Mouse (Mus musculus) ES-E14 (cell line): ENCODE results near the gene Ring1. TPM values are rescaled to one million over a fixed set of nuclear protein-coding genes. Genes with fewer than 3 reads are reported as not detected.
"Not testable (repeated sequence)": the region's sequence is repeated elsewhere in the genome, so short reads cannot be mapped to it uniquely, and the experiment has no call there.

Experiments
- DNase-seq: peaks from one replicate; pipeline ENCODE4 v3.0.0-alpha.2; 2013; ENCODE audit warnings: low read depth, low spot score
- H3K27ac ChIP-seq: 2 replicates; pipeline ENCODE4 v1.5.1; 2012; ENCODE audit warnings: low read depth, mild to moderate bottlenecking, low read length, moderate library complexity, mixed read lengths; ENCODE audit not compliant: poor library complexity, insufficient read depth, severe bottlenecking
- H3K36me3 ChIP-seq: 2 replicates; pipeline ENCODE4 v1.6.1; 2012; ENCODE audit warnings: mild to moderate bottlenecking, low read length, moderate library complexity, mixed read lengths; ENCODE audit not compliant: control insufficient read depth, poor library complexity, insufficient read depth, severe bottlenecking
- H3K4me1 ChIP-seq, 2 experiments: fragments of 150-350 bp in 1 of 2; sonication (generic) in 1 of 2; 2 replicates each; pipeline ENCODE4 v1.6.1; 2012; ENCODE audit warnings: low read length in 2 of 2, mild to moderate bottlenecking in 1 of 2, mixed read lengths in 1 of 2; ENCODE audit not compliant: control insufficient read depth in 2 of 2, insufficient read depth in 2 of 2, poor library complexity in 1 of 2
- H3K4me3 ChIP-seq, 2 experiments: fragments of 150-350 bp in 1 of 2; sonication (generic) in 1 of 2; 2 replicates each; pipeline ENCODE4 v1.5.1; 2012; ENCODE audit warnings: low read length in 2 of 2, low read depth in 1 of 2, mild to moderate bottlenecking in 1 of 2, mixed read lengths in 1 of 2; ENCODE audit not compliant: insufficient read depth in 1 of 2, poor library complexity in 1 of 2, severe bottlenecking in 1 of 2
- H3K9ac ChIP-seq: 2 replicates; pipeline ENCODE4 v1.6.1; 2012; ENCODE audit warnings: low read depth, mild to moderate bottlenecking, low read length, mixed read lengths; ENCODE audit not compliant: poor library complexity, insufficient read depth, severe bottlenecking
- H3K9me3 ChIP-seq: fragments of 150-350 bp; sonication (generic); 2 replicates; pipeline ENCODE4 v1.6.1; 2012; ENCODE audit warnings: low read depth, mild to moderate bottlenecking, low read length; ENCODE audit not compliant: control insufficient read depth, insufficient read depth
- CHD2 ChIP-seq: IDR thresholded peaks from 2 replicates; pipeline ENCODE4 v1.6.1; 2014; ENCODE audit warnings: mild to moderate bottlenecking, low read depth, low read length, inconsistent platforms
- HCFC1 ChIP-seq: IDR thresholded peaks from 2 replicates; pipeline ENCODE4 v1.6.1; 2012; ENCODE audit warnings: low read length, inconsistent platforms, borderline replicate concordance; ENCODE audit not compliant: insufficient read depth
- MAFK ChIP-seq: IDR thresholded peaks from 2 replicates; pipeline ENCODE4 v1.6.1; 2014; ENCODE audit warnings: mild to moderate bottlenecking, low read depth, low read length, inconsistent platforms; ENCODE audit not compliant: insufficient read depth
- ZC3H11A ChIP-seq: IDR thresholded peaks from 2 replicates; pipeline ENCODE4 v1.6.1; 2012; ENCODE audit warnings: low read depth, mild to moderate bottlenecking, inconsistent platforms, low read length, borderline replicate concordance
- ZNF384 ChIP-seq: IDR thresholded peaks from 2 replicates; pipeline ENCODE4 v1.6.1; 2012; ENCODE audit warnings: low read depth, low read length, inconsistent platforms
- in situ Hi-C, 2 experiments: fragments of 600-800 bp; cut with MboI; formaldehyde crosslinking; loops; one replicate each; pipeline ENCODE4 v1.15.1; 2025; ENCODE audit warnings: low sequenced_read_pairs in 2 of 2, inconsistent platforms in 1 of 2; ENCODE audit not compliant: unreplicated experiment in 2 of 2
- total RNA-seq: library from RNA; depleted of rRNA; stranded (reverse); fragments of 300-350 nt; gene quantifications from 2 replicates; pipeline ENCODE4 v1.2.3, GENCODE M21; 2012

Ring1 gene
- total RNA-seq, 1 experiment, result 5.6 TPM

- TF ChIP-seq ZNF384, result peak; percentile 88
- H3K4me3 ChIP-seq, H3K9me3 ChIP-seq, H3K4me1 ChIP-seq, H3K27ac ChIP-seq, DNase-seq, H3K9ac ChIP-seq, in situ Hi-C loops, H3K36me3 ChIP-seq: not testable (repeated sequence)
Observed at GRCm38 (mm10) chr17:33998697-33999096, 25.8 kb downstream of the Ring1 start.

- H3K4me3 ChIP-seq, H3K27ac ChIP-seq, H3K9ac ChIP-seq, H3K9me3 ChIP-seq, H3K36me3 ChIP-seq, in situ Hi-C loops, DNase-seq, H3K4me1 ChIP-seq: not testable (repeated sequence)
Observed at GRCm38 (mm10) chr17:33997025-33997424, 27.5 kb downstream of the Ring1 start.

GRCm38 (mm10) chr17:33995651-33996050, 28.8 kb downstream of the Ring1 start:
- H3K4me3 ChIP-seq, result no peak overlapping the region
- no peak overlapping the region for H3K27ac ChIP-seq
- TF ChIP-seq ZC3H11A (no peak), MAFK (no peak), HCFC1 (no peak), ZNF384 (no peak), CHD2 (no peak)
- H3K36me3 ChIP-seq, result peaks cover 3% of the 10 kb centered on the region; the same call in 1 of the 2 replicates
- H3K4me1 ChIP-seq, result peaks cover 0 to 2% of the 10 kb centered on the region in 2 experiments; a peak in 1 of 4 replicates
- no peak overlapping the region for H3K9ac ChIP-seq
- DNase-seq, result no peak
- in situ Hi-C loops, result no loop called here
- no peaks in the 10 kb centered on the region for H3K9me3 ChIP-seq

- Histone ChIP-seq H3K9ac (no peak overlapping the region), H3K4me1 (peaks cover 0 to 2% of the 10 kb centered on the region in 2 experiments; a peak in 1 of 4 replicates), H3K9me3 (no peaks in the 10 kb centered on the region), H3K27ac (no peak overlapping the region), H3K36me3 (peaks cover 3% of the 10 kb centered on the region; the same call in 1 of the 2 replicates), H3K4me3 (no peak overlapping the region)
- in situ Hi-C loops, result no loop called here
- peak; percentile 52; the same call in 1 of the 2 replicates for TF ChIP-seq MAFK
- TF ChIP-seq ZNF384, result no peak
- DNase-seq, result no peak
Observed at GRCm38 (mm10) chr17:33994959-33995358, 29.5 kb downstream of the Ring1 start.

- H3K9me3 ChIP-seq, result no peaks in the 10 kb centered on the region
- DNase-seq, result peak; percentile 91
- H3K36me3 ChIP-seq, result peaks cover 2% of the 10 kb centered on the region; the same call in 1 of the 2 replicates
- peaks cover 0 to 2% of the 10 kb centered on the region in 2 experiments; a peak in 1 of 4 replicates for H3K4me1 ChIP-seq
- in situ Hi-C loops, result no loop called here
- H3K4me3 ChIP-seq, result peak overlapping the region in 1 of 2 experiments; percentile 25; a peak in 1 of 4 replicates
- peak; percentile 97 for TF ChIP-seq ZNF384
- no peak for TF ChIP-seq MAFK
- peak overlapping the region; percentile 57; the same call in 1 of the 2 replicates for H3K9ac ChIP-seq
- no peak overlapping the region for H3K27ac ChIP-seq
Observed at GRCm38 (mm10) chr17:33991788-33992664, 32.5 kb downstream of the Ring1 start.

GRCm38 (mm10) chr17:33982136-33982535, 42.3 kb downstream of the Ring1 start:
- DNase-seq, result peak; percentile 68
- H3K9me3 ChIP-seq, in situ Hi-C loops, H3K36me3 ChIP-seq, H3K27ac ChIP-seq, H3K9ac ChIP-seq: not testable (repeated sequence)
- Histone ChIP-seq H3K4me1 (peaks cover 5 to 13% of the 10 kb centered on the region in 2 experiments; a peak in 3 of 4 replicates), H3K4me3 (peak overlapping the region in 1 of 2 experiments; percentile 83; a peak in 3 of 4 replicates)

GRCm38 (mm10) chr17:33981192-33981909, 43.1 kb downstream of the Ring1 start:
- peak overlapping the region; percentile 64 for H3K27ac ChIP-seq
- peaks cover 5 to 13% of the 10 kb centered on the region in 2 experiments; a peak in 3 of 4 replicates for H3K4me1 ChIP-seq
- H3K9me3 ChIP-seq, H3K36me3 ChIP-seq, in situ Hi-C loops: not testable (repeated sequence)
- H3K9ac ChIP-seq, result peak overlapping the region; percentile 78
- peak; percentile 93 for DNase-seq
- H3K4me3 ChIP-seq, result peak overlapping the region; percentile 72 to 83
